Comparison of ENCODE assay signal across 25 mouse cellular contexts in genomic region chr4:74051692-74052091, GRCm38 (mm10). TPM values are rescaled to one million over a fixed set of nuclear protein-coding genes. Genes with fewer than 3 reads are reported as not detected.
DNase-seq lines count a peak whose midpoint lies in the region; ATAC-seq lines count a peak whose summit lies in the region.
"Had no signal": no experiment of that assay in that cellular context is flagged by ENCODE, and none has a peak within 500 bp of the region (broad histone marks: within the 10 kb centered on the region; RNA-seq: fewer than 3 reads in every experiment).

No protein-coding gene starts in this region.

- H3K9ac ChIP-seq in midbrain, embryonic 14.5 days (replicated peaks; ENCODE audit: low read length), result no peak overlapping the region
- H3K9ac ChIP-seq in midbrain, embryonic 15.5 days, result no peak overlapping the region
- H3K9ac ChIP-seq: embryonic facial prominence, embryonic 12.5 days; hindbrain, embryonic 12.5 days; limb, embryonic 13.5 days; liver, embryonic 13.5 days; lung, embryonic 14.5 days; neural tube, embryonic 12.5 days had no signal

- intact Hi-C loops in left cerebral cortex, postnatal 25 days (cut with DNase I), result loop anchor here (5.0 kb wide), 1 partner anchor 39 kb away; the partner anchor contains the start of gene Frmd3

- no peak overlapping the region for H3K4me2 ChIP-seq in midbrain, embryonic 14.5 days (ENCODE audit: low read length)
- H3K4me2 ChIP-seq in midbrain, embryonic 15.5 days, result no peak overlapping the region
- H3K4me2 ChIP-seq: embryonic facial prominence, embryonic 12.5 days; hindbrain, embryonic 12.5 days; limb, embryonic 13.5 days; liver, embryonic 13.5 days; lung, embryonic 14.5 days; neural tube, embryonic 12.5 days had no signal

- no peaks in the 10 kb centered on the region for H3K4me1 ChIP-seq in midbrain, embryonic 14.5 days (ENCODE audit: control insufficient read depth, insufficient read depth, low read length)
- H3K4me1 ChIP-seq in midbrain, embryonic 15.5 days, result no peaks in the 10 kb centered on the region
- H3K4me1 ChIP-seq: embryonic facial prominence, embryonic 12.5 days; heart, embryonic 10.5 days; hindbrain, embryonic 12.5 days; limb, embryonic 13.5 days; liver, embryonic 13.5 days; midbrain, embryonic 10.5 days; neural tube, embryonic 12.5 days had no signal

- H3K36me3 ChIP-seq in midbrain, embryonic 14.5 days (ENCODE audit: control insufficient read depth, insufficient read depth, low read length), result no peaks in the 10 kb centered on the region
- no peaks in the 10 kb centered on the region for H3K36me3 ChIP-seq in midbrain, embryonic 15.5 days (replicated peaks)
- H3K36me3 ChIP-seq: embryonic facial prominence, embryonic 12.5 days; heart, embryonic 10.5 days; hindbrain, embryonic 12.5 days; limb, embryonic 13.5 days; liver, embryonic 13.5 days; midbrain, embryonic 10.5 days; neural tube, embryonic 12.5 days had no signal

- no peaks in the 10 kb centered on the region for H3K27me3 ChIP-seq in midbrain, embryonic 14.5 days (ENCODE audit: control insufficient read depth, insufficient read depth, low read length)
- H3K27me3 ChIP-seq in midbrain, embryonic 15.5 days (replicated peaks), result no peaks in the 10 kb centered on the region
- H3K27me3 ChIP-seq: CH12.LX; embryonic facial prominence, embryonic 12.5 days; hindbrain, embryonic 12.5 days; limb, embryonic 13.5 days; liver, embryonic 13.5 days; neural tube, embryonic 12.5 days had no signal

- no peak overlapping the region for H3K4me3 ChIP-seq in midbrain, embryonic 14.5 days (replicated peaks; ENCODE audit: low read depth, low read length)
- no peak overlapping the region for H3K4me3 ChIP-seq in midbrain, embryonic 15.5 days
- H3K4me3 ChIP-seq: embryonic facial prominence, embryonic 12.5 days; erythroblast, embryonic 14.5 days; gastrocnemius, adult 2 months; heart, embryonic 10.5 days; hindbrain, embryonic 12.5 days; limb, embryonic 13.5 days; liver, embryonic 13.5 days; midbrain, embryonic 10.5 days; neural tube, embryonic 12.5 days had no signal

- peak; percentile 98 for ATAC-seq in frontal cortex, adult (ENCODE audit: low TSS enrichment)
- no peak for ATAC-seq in midbrain, embryonic 14.5 days (ENCODE audit: low FRiP score, low TSS enrichment)
- ATAC-seq in midbrain, embryonic 15.5 days (replicated peaks), result no peak

- no peak for DNase-seq in frontal cortex, postnatal 25 days (ENCODE audit: low spot score in 2 of 2)
- DNase-seq in midbrain, embryonic 14.5 days, result peak; percentile 4
- DNase-seq in brain, embryonic 18.5 days (ENCODE audit: low read depth, low spot score), result peak; percentile 39
- DNase-seq in left cerebral cortex, postnatal 25 days (ENCODE audit: low spot score in 2 of 2), result peak; percentile 26 to 87
- DNase-seq in kidney, postnatal 36 days, result no peak
- DNase-seq: gastrocnemius, adult 2 months; kidney, adult 18-20 months; liver, embryonic 13.5 days; lung, embryonic 14.5 days; lung, postnatal 36 days; spleen, adult 18-20 months had no signal

- no peak overlapping the region for H3K27ac ChIP-seq in midbrain, embryonic 14.5 days (replicated peaks; ENCODE audit: low read depth, low read length)
- no peak overlapping the region for H3K27ac ChIP-seq in midbrain, embryonic 15.5 days
- H3K27ac ChIP-seq: embryonic facial prominence, embryonic 12.5 days; gastrocnemius, adult 2 months; heart, embryonic 10.5 days; hindbrain, embryonic 12.5 days; kidney, postnatal 0 days; limb, embryonic 13.5 days; liver, embryonic 13.5 days; midbrain, embryonic 10.5 days; neural tube, embryonic 12.5 days had no signal

- WGBS in midbrain, embryonic 14.5 days, result 30% methylated on average over 1 of the region's 1 CpGs
- WGBS in midbrain, embryonic 15.5 days, result 37% methylated on average over 1 of the region's 1 CpGs

- no peaks in the 10 kb centered on the region for H3K9me3 ChIP-seq in midbrain, embryonic 14.5 days (ENCODE audit: control insufficient read depth, low read length)
- H3K9me3 ChIP-seq in midbrain, embryonic 15.5 days, result no peaks in the 10 kb centered on the region
- H3K9me3 ChIP-seq: embryonic facial prominence, embryonic 12.5 days; heart, embryonic 10.5 days; hindbrain, embryonic 12.5 days; limb, embryonic 13.5 days; liver, embryonic 13.5 days; midbrain, embryonic 10.5 days; neural tube, embryonic 12.5 days had no signal

RNA-seq across cellular contexts. Expression of gene Frmd3, which starts 38.5 kb away (rescaled TPM):
- polyA plus RNA-seq in midbrain, embryonic 14.5 days (2014; fragmentation: Nextera tagmentation; extraction: Ambion mirVana), result 29.7 and 30.5 TPM in 2 replicates
- polyA plus RNA-seq in midbrain, embryonic 15.5 days (2015; fragmentation: Nextera tagmentation; extraction: Ambion mirVana), result 33.9 and 37.3 TPM in 2 replicates
- 1 to 10 TPM; 7.4 to 9.0 TPM for total RNA-seq in left cerebral cortex, postnatal 25 days (2021)
- total RNA-seq: CH12.LX; MEL; monocyte, adult 5-6 weeks had no signal
- polyA plus RNA-seq: gonadal fat pad, adult 2 months had no signal

Comparison
In these comparisons a context has a peak if more than half of its experiments do, and no peak if none do; other contexts are left out.
1. DNase-seq: peak in midbrain, embryonic 14.5 days (single experiment), brain, embryonic 18.5 days (single experiment) and left cerebral cortex, postnatal 25 days (2 of 2); none in frontal cortex, postnatal 25 days (0 of 2) and kidney, postnatal 36 days (0 of 2).